Mouse (Mus musculus) limb, embryonic 15.5 days (tissue): Measurements from ENCODE around the gene Pard3. TPM values are rescaled to one million over a fixed set of nuclear protein-coding genes. Genes with fewer than 3 reads are reported as not detected.

ENCODE experiments used
- ATAC-seq: fragments of 200-750 bp; cut with Nextera tagmentation; 2 replicates; pipeline ENCODE4 v1.8.0; 2017; ENCODE audit warnings: low read depth, moderate TSS enrichment; ENCODE audit not compliant: insufficient number of reproducible peaks, low FRiP score, low TSS enrichment
- H3K27ac ChIP-seq: fragments of 300-500 bp; sonication (generic); 2 replicates; pipeline ENCODE4 v1.5.1; 2015; ENCODE audit warnings: moderate library complexity, mild to moderate bottlenecking, inconsistent platforms
- H3K27me3 ChIP-seq: fragments of 300-500 bp; sonication (generic); 2 replicates; pipeline ENCODE4 v1.6.1; 2015; ENCODE audit warnings: inconsistent platforms
- H3K36me3 ChIP-seq: fragments of 300-500 bp; sonication (generic); 2 replicates; pipeline ENCODE4 v1.6.1; 2015; ENCODE audit warnings: inconsistent platforms
- H3K4me1 ChIP-seq: fragments of 300-500 bp; sonication (generic); 2 replicates; pipeline ENCODE4 v1.6.1; 2015; ENCODE audit warnings: inconsistent platforms
- H3K4me2 ChIP-seq: fragments of 300-500 bp; sonication (generic); 2 replicates; pipeline ENCODE4 v1.6.1; 2015; ENCODE audit warnings: mild to moderate bottlenecking, inconsistent platforms
- H3K4me3 ChIP-seq: fragments of 300-500 bp; sonication (generic); 2 replicates; pipeline ENCODE4 v1.5.1; 2015; ENCODE audit warnings: mild to moderate bottlenecking, inconsistent platforms
- H3K9ac ChIP-seq: fragments of 300-500 bp; sonication (generic); 2 replicates; pipeline ENCODE4 v1.6.1; 2015; ENCODE audit warnings: inconsistent platforms
- H3K9me3 ChIP-seq: fragments of 300-500 bp; sonication (generic); 2 replicates; pipeline ENCODE4 v1.6.1; 2016; ENCODE audit warnings: inconsistent platforms
- WGBS: fragments of 180-500 bp; shearing (Covaris S2); methylation state at CpG from one replicate; pipeline ENCODE4 v1.1.7; 2015; 5-methylcytosine and 5-hydroxymethylcytosine counted together
- polyA plus RNA-seq: library from polyadenylated mRNA; unstranded; fragments of >200 nt; fragmentation: Nextera tagmentation; extraction: Ambion mirVana; gene quantifications from 2 replicates; pipeline ENCODE4 v1.2.1, GENCODE M21; 2015

Pard3 gene
- polyA plus RNA-seq, 1 experiment from 2014 or later = 37.8 TPM

DNA sequence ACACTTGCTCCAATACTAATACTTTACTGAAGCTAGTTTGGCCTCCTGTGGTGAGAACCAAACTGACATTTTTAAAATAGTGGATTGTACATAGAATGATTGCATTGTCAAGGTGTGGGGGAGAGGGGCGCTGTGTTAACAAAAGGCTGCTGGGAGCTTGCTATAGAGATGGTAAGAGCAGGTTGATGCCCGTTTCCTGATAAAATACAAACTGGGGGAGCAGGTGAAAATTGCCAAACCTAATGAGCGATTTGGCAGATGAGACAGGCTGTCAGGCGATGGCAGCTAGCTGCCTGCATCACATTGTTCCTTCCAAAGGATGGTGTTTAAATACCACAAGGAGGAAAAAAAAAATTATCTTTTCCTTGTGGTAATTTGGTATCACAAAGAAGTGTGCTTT, 217.3 kb downstream of the Pard3 start:
- H3K4me3 ChIP-seq = no peak overlapping the region
- no peaks in the 10 kb centered on the region for H3K4me1 ChIP-seq
- H3K4me2 ChIP-seq = no peak overlapping the region
- H3K36me3 ChIP-seq = 0 out of 2 replicates have a peak, but pooled peaks cover 2% of the 10 kb centered on the region
- ATAC-seq = no peak
- no peaks in the 10 kb centered on the region for H3K9me3 ChIP-seq
- 90% methylated on average over 4 of the region's 4 CpGs for WGBS
- H3K9ac ChIP-seq = no peak overlapping the region
- H3K27ac ChIP-seq = no peak overlapping the region
- H3K27me3 ChIP-seq = no peaks in the 10 kb centered on the region

DNA sequence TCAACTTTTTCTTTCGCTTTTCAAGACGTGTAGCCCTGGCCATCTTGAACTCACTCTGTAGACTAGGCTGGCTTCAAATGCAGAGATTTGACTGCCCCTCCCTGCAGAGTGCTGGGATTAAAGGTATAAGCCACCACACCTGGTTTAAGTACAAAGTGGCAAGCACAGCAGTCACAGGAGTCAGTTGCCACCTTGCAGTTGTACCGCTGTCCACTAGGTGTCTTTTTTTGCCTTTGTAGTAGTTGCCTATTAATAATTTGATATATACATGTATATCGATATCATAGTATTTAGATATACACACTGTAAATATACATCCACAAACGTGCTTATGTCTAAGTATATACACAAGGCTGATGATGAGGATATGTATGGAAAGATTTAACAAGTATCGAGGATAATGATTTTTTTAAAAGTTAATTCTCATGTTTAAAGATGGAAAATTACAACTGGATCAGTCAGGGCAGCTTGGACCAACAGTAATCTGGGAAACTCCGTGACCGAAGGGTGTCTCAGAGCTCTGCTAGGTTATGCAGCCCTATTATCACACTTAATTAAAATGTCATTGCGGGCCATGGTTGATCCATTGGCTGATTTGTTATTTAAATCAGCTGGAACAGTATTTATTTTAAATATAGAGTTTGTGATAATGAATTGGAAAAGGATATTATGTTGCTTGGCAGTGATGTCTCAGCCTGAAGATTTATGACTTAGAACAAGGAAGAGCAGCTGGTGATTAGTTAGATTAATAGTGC, 220.9 kb downstream of the Pard3 start:
- no peaks in the 10 kb centered on the region for H3K4me1 ChIP-seq
- no peaks in the 10 kb centered on the region for H3K36me3 ChIP-seq
- H3K27me3 ChIP-seq = no peaks in the 10 kb centered on the region
- H3K27ac ChIP-seq = no peak overlapping the region
- H3K4me3 ChIP-seq = no peak overlapping the region
- WGBS = 87% methylated on average over 9 of the region's 9 CpGs
- no peak for ATAC-seq
- no peaks in the 10 kb centered on the region for H3K9me3 ChIP-seq
- H3K4me2 ChIP-seq = no peak overlapping the region
- no peak overlapping the region for H3K9ac ChIP-seq

DNA sequence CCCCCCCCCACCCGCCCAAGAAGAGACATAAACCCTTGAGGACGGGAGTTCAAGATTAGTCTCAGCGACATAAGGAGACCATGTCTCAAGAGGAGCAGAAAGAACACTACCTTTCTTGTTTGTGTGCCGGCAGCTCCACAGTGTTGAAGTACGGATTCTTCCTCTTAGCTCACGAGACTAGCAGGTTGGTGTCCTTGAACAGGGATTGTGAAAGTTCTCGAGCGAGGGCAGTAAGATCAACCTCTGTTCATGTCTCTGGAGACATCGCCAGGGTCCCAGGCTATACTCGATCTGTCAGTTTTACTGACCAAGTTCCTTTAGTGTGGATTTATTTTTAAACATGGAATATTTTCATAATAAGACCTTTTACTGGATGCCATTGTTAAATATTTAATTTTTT, 224.1 kb downstream of the Pard3 start:
- H3K36me3 ChIP-seq = no peaks in the 10 kb centered on the region
- H3K27ac ChIP-seq = no peak overlapping the region
- no peaks in the 10 kb centered on the region for H3K4me1 ChIP-seq
- H3K4me2 ChIP-seq = no peak overlapping the region
- 88% methylated on average over 10 of the region's 10 CpGs for WGBS
- H3K4me3 ChIP-seq = no peak overlapping the region
- H3K27me3 ChIP-seq = no peaks in the 10 kb centered on the region
- ATAC-seq = no peak
- H3K9ac ChIP-seq = no peak overlapping the region
- H3K9me3 ChIP-seq = no peaks in the 10 kb centered on the region

DNA sequence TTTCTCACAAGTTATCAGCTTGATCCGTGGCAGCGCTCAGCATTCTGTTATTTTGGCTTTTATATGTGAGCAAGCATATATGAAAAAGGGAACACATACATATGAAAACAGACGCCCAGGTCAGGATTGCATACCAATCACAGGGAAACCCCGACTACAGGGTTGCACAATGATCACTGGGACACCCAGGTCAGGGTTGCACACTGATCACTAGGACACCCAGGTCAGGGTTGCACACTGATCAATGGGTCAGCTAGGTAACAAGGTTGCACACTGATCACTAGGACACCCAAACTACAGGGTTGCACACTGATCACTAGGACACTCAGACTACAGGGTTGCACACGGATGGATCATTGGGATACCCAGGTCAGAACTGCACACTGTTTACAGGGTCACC, 228.6 kb downstream of the Pard3 start:
- no peak for ATAC-seq
- Histone ChIP-seq H3K4me3 (no peak overlapping the region), H3K36me3 (no peaks in the 10 kb centered on the region), H3K4me2 (no peak overlapping the region), H3K9me3 (no peaks in the 10 kb centered on the region), H3K4me1 (no peaks in the 10 kb centered on the region), H3K27me3 (no peaks in the 10 kb centered on the region), H3K27ac (no peak overlapping the region), H3K9ac (no peak overlapping the region)
- 89% methylated on average over 5 of the region's 5 CpGs for WGBS

DNA sequence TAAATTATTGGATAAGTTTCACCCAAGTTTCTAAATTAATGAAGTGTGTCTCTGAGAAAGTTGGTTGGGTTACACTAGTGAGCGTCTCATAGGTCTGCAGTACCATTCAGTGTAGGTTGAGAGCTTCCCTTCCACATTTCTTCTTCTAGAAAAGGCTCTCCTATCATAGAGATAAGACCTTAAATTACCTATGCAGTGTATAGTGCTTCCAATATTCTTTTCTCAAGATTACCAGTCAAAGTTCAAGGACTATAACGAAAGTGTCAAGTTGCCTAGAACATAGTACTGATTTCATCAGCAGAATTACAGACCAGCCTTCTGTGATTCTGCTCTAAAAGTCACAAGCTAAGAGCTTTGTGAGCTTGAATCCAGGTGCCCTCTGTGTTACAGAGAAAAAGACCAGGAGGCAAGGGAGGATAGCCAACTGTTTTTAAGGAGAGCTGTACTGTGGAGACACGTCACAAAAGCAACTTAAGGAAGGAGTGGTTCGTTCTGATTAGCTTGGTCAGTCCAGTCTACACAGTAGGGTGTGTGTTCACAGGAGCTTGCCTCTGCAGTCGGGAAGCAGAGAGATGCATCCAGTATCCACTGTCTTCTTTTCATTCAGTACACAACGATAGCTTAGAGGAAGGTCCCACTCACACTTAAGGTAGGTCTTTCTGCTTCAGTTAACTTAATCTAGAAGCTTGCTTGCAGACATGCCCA, 229.5 kb downstream of the Pard3 start:
- Histone ChIP-seq H3K4me3 (no peak overlapping the region), H3K27me3 (no peaks in the 10 kb centered on the region), H3K4me2 (no peak overlapping the region), H3K36me3 (no peaks in the 10 kb centered on the region), H3K9ac (no peak overlapping the region), H3K4me1 (no peaks in the 10 kb centered on the region), H3K27ac (no peak overlapping the region), H3K9me3 (no peaks in the 10 kb centered on the region)
- ATAC-seq = no peak
- 83% methylated on average over 6 of the region's 6 CpGs for WGBS

DNA sequence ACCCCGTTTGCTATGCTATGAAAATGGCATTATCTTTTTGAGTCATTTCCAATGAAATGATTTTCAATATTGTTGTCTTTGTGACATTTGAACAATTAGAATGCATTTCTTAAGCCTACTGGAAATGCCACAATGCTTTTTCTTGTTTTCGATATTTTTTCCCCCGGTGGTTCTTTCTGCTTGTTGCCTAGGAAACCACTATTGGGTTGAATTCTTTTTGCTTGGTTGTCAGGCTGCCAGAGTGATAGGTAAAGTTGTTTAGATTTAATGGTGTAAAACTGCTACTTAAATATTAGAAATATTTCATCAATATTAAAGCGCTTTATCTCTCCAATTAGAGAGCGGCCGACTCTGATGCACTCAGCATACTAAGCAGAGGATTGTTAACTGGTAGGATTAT, 230.4 kb downstream of the Pard3 start:
- H3K27ac ChIP-seq = no peak overlapping the region
- H3K4me2 ChIP-seq = no peak overlapping the region
- no peaks in the 10 kb centered on the region for H3K9me3 ChIP-seq
- no peak overlapping the region for H3K9ac ChIP-seq
- H3K4me3 ChIP-seq = no peak overlapping the region
- WGBS = 93% methylated on average over 6 of the region's 6 CpGs
- no peaks in the 10 kb centered on the region for H3K27me3 ChIP-seq
- no peaks in the 10 kb centered on the region for H3K36me3 ChIP-seq
- ATAC-seq = no peak
- H3K4me1 ChIP-seq = no peaks in the 10 kb centered on the region

DNA sequence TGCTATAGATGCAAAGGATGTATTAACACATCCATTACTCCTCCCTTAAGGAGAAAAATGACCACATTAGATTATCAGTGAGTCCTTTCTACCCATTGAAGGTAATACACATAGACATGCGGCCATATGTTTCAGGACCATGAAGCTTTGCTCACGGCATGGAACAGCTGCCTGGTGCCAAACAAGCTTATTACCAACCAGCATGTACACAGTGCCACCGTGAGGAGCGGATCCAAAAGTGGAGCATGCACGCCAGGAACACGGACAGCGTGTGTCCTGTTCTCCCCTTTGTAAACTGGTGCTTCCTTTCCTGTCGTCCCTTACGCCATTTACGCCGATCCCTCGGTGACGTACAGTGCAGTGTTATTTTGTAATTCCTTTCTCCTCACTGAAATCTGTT, 232.2 kb downstream of the Pard3 start:
- 92% methylated on average over 13 of the region's 13 CpGs for WGBS
- ATAC-seq = no peak

DNA sequence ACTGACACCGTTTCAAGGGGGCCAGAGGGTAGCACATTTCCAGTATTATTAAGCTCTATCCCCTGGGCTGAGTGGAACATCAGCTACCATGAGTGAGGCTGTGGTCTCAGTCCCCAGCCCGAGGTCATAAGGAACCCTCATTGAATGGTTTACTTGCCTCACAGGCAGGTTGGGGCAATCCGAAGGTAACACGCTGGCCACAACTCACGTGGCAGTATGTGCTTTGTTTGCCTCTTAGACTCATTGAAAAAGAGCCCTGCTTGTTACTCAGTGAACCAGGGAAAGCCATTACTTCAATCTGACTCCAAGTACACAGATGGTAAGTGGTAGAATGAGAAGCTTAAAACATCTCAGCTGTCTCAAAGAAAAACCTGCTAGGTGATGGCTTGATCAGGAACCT, 236.8 kb downstream of the Pard3 start:
- Histone ChIP-seq H3K36me3 (no peaks in the 10 kb centered on the region), H3K9ac (no peak overlapping the region), H3K4me2 (no peak overlapping the region), H3K9me3 (no peaks in the 10 kb centered on the region), H3K4me1 (no peaks in the 10 kb centered on the region), H3K27ac (no peak overlapping the region), H3K4me3 (no peak overlapping the region), H3K27me3 (no peaks in the 10 kb centered on the region)
- 90% methylated on average over 5 of the region's 5 CpGs for WGBS
- no peak for ATAC-seq

More for the DNA sequence above, 232.2 kb downstream of the Pard3 start:
- Histone ChIP-seq H3K36me3 (no peaks in the 10 kb centered on the region), H3K27me3 (no peaks in the 10 kb centered on the region), H3K9ac (no peak overlapping the region), H3K27ac (no peak overlapping the region), H3K4me3 (no peak overlapping the region), H3K4me2 (no peak overlapping the region), H3K9me3 (no peaks in the 10 kb centered on the region), H3K4me1 (no peaks in the 10 kb centered on the region)

DNA sequence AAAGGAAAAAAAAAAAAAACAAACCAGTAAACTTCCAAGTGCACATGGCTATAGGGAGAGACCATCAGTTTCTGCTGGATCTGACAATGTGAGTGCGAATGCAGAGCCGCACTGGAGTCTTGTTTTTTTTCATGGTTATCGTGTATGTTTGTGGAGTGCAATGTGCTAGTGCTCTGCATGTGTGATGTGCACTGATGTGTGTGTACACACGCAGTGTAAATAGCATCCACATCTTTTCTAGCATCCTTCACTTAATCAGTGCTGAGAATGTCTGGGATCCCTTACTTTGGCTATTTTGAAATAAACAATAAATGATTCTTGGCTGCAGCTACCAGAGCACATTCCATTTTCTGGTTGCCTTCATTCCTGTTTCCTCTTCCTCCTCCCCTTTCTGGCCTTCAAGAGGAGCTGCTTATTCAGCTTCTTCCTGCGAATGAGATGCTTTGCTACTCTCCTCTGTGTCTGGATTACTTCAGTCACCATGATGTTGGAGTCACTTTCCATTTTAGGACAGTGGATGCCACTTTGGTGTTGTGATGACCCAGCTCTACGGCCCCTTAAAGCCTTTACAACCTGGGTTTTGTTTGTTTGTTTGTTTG, 239.3 kb downstream of the Pard3 start:
- Histone ChIP-seq H3K27me3 (no peaks in the 10 kb centered on the region), H3K27ac (no peak overlapping the region), H3K4me2 (no peak overlapping the region), H3K9me3 (no peaks in the 10 kb centered on the region), H3K4me1 (no peaks in the 10 kb centered on the region), H3K36me3 (no peaks in the 10 kb centered on the region), H3K4me3 (no peak overlapping the region), H3K9ac (no peak overlapping the region)
- 76% methylated on average over 6 of the region's 6 CpGs for WGBS
- no peak for ATAC-seq

DNA sequence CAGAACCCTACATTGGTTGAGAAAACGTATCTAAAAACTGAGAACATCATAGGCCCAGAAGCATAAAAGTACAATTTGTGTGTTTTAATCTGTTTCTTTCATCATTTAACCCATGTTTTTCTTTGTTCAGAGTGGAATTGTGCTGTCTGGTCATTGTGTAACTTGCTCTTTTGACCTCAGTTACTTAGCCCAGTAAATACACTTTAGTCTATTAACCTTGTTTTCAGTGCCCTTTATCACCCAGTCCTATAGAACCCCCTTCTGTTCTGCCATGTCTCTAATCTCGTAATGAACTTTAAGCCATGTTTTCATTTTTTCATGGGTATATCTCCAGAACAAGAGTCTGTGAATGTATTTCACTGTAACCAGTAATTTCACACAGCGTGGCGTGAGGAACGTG, 243.3 kb downstream of the Pard3 start:
- Histone ChIP-seq H3K9ac (no peak overlapping the region), H3K4me3 (no peak overlapping the region), H3K4me2 (no peak overlapping the region), H3K9me3 (no peaks in the 10 kb centered on the region), H3K36me3 (no peaks in the 10 kb centered on the region), H3K27ac (no peak overlapping the region), H3K4me1 (no peaks in the 10 kb centered on the region), H3K27me3 (no peaks in the 10 kb centered on the region)
- ATAC-seq = no peak
- WGBS = 91% methylated on average over 5 of the region's 5 CpGs

DNA sequence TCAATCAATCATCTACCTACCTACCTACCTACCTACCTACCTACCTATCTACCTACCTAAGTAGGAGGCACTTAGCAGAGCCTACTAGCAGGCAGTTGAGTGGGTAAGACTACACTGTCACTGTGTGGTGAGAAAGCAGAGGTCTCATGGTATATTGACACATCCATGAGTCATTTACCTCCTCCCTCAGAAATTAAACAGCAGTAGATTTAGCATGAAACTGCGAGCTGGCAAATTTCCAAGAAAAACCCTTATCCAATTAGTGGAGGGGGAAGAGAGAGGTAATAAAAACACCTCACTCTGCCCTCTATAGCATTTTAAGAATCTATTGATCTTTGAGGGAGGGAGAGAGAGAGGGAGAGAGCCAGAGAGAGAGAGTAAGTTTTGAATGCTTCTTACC, 245.7 kb downstream of the Pard3 start:
- Histone ChIP-seq H3K27me3 (no peaks in the 10 kb centered on the region), H3K9me3 (no peaks in the 10 kb centered on the region), H3K4me1 (no peaks in the 10 kb centered on the region), H3K27ac (no peak overlapping the region), H3K4me2 (no peak overlapping the region), H3K4me3 (no peak overlapping the region), H3K36me3 (no peaks in the 10 kb centered on the region), H3K9ac (no peak overlapping the region)
- ATAC-seq = no peak
- WGBS = 46% methylated on average over 1 of the region's 1 CpGs

DNA sequence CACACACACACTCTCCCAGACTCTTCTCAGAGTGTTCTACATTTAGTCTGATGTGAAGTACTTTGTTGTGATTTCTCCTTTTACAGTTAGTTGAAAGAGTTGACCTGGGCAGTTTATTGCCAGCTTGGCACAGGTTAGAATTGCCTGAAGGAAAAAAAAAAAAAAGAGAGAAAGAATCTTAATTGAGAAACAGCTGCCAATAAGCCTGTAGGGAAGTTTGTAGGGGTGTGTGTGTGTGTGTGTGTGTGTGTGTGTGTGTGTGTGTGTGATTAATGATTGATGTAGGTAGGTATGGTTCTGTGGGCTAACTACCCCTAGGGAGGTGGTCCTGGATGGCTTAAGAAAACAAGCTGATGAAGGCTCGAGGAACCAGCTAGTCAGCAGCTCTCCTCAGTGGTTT, 252.1 kb downstream of the Pard3 start:
- no peak overlapping the region for H3K4me2 ChIP-seq
- H3K27ac ChIP-seq = no peak overlapping the region
- no peaks in the 10 kb centered on the region for H3K27me3 ChIP-seq
- H3K4me1 ChIP-seq = peaks cover 11% of the 10 kb centered on the region; the same call in 1 of the 2 replicates
- H3K9ac ChIP-seq = no peak overlapping the region
- 8% methylated on average over 1 of the region's 1 CpGs for WGBS
- no peak for ATAC-seq
- no peaks in the 10 kb centered on the region for H3K9me3 ChIP-seq
- no peak overlapping the region for H3K4me3 ChIP-seq
- no peaks in the 10 kb centered on the region for H3K36me3 ChIP-seq
